Mouse (Mus musculus) heart, adult 9 months (tissue): Measurements from ENCODE around the gene Apela.
"Not testable (repeated sequence)": the region's sequence is repeated elsewhere in the genome, so short reads cannot be mapped to it uniquely, and the experiment has no call there.

Source experiments
- DNase-seq, 2 experiments: peaks; one replicate each; pipeline ENCODE4 v3.0.0; 2022; ENCODE audit warnings: low spot score in 2 of 2

The Apela gene

GRCm38 (mm10) chr8:65022485-65022884 lies 14.7 kb downstream of the Apela start:
- DNase-seq: peak in 1 of 2 experiments; percentile 8

- no peak for DNase-seq
Observed at GRCm38 (mm10) chr8:65018423-65018822, 18.7 kb downstream of the Apela start, which contains the start of the genes Trim61 and Trim60. TSS of gene Trim61 (minus strand) at chr8:65018523. TSS of gene Trim60 (minus strand) at chr8:65018584.

GRCm38 (mm10) chr8:65007616-65008015 lies 29.5 kb downstream of the Apela start:
- not testable (repeated sequence) for DNase-seq

- no peak for DNase-seq
Observed at GRCm38 (mm10) chr8:64998806-64999365, 38.2 kb downstream of the Apela start.

- no peak for DNase-seq
Observed at GRCm38 (mm10) chr8:64987731-64988130, 49.4 kb downstream of the Apela start, which contains the start of gene Trim75. TSS of gene Trim75 (minus strand) at chr8:64987831.

GRCm38 (mm10) chr8:64983150-64983897 lies 53.8 kb downstream of the Apela start:
- DNase-seq: no peak
